Mouse (Mus musculus) heart, embryonic 11.5 days (tissue): ENCODE data around the gene Scn3b. TPM values are rescaled to one million over a fixed set of nuclear protein-coding genes. Genes with fewer than 3 reads are reported as not detected.

Experiments used
- ATAC-seq: fragments of 200-750 bp; cut with Nextera tagmentation; replicated peaks from 2 replicates; pipeline ENCODE4 v1.8.0; 2017; ENCODE audit warnings: moderate library complexity; ENCODE audit not compliant: insufficient number of reproducible peaks, low FRiP score, low TSS enrichment
- H3K27ac ChIP-seq: fragments of 300-500 bp; sonication (generic); 2 replicates; pipeline ENCODE4 v1.5.1; 2014; ENCODE audit warnings: mild to moderate bottlenecking, low read depth, low read length
- H3K27me3 ChIP-seq: fragments of 300-500 bp; sonication (generic); 2 replicates; pipeline ENCODE4 v1.6.1; 2014; ENCODE audit warnings: mild to moderate bottlenecking, low read length, mixed read lengths; ENCODE audit not compliant: control insufficient read depth, insufficient read depth
- H3K36me3 ChIP-seq: fragments of 300-500 bp; sonication (generic); 2 replicates; pipeline ENCODE4 v1.6.1; 2014; ENCODE audit warnings: mild to moderate bottlenecking, low read length, moderate library complexity, mixed read lengths; ENCODE audit not compliant: control insufficient read depth, insufficient read depth
- H3K4me1 ChIP-seq: fragments of 300-500 bp; sonication (generic); 2 replicates; pipeline ENCODE4 v1.6.1; 2014; ENCODE audit warnings: low read length; ENCODE audit not compliant: control insufficient read depth, insufficient read depth
- H3K4me2 ChIP-seq: fragments of 300-500 bp; sonication (generic); 2 replicates; pipeline ENCODE4 v1.6.1; 2014; ENCODE audit warnings: mild to moderate bottlenecking, moderate library complexity
- H3K4me3 ChIP-seq: fragments of 300-500 bp; sonication (generic); 2 replicates; pipeline ENCODE4 v1.5.1; 2014; ENCODE audit warnings: low read depth, low read length
- H3K9ac ChIP-seq: fragments of 300-500 bp; sonication (generic); 2 replicates; pipeline ENCODE4 v1.6.1; 2014; ENCODE audit warnings: mild to moderate bottlenecking, low read depth, low read length, moderate library complexity
- H3K9me3 ChIP-seq: fragments of 300-500 bp; sonication (generic); replicated peaks from 2 replicates; pipeline ENCODE4 v1.6.1; 2016; ENCODE audit warnings: low read length; ENCODE audit not compliant: control insufficient read depth
- WGBS: fragments of 180-500 bp; shearing (Covaris S2); extraction: QIAGEN DNeasy Blood & Tissue Kit; methylation state at CpG from one replicate; pipeline ENCODE4 v1.1.7; 2014; ENCODE audit not compliant: insufficient replicate concordance; 5-methylcytosine and 5-hydroxymethylcytosine counted together
- polyA plus RNA-seq: library from polyadenylated mRNA; unstranded; fragments of >200 nt; fragmentation: Nextera tagmentation; extraction: Ambion mirVana; gene quantifications from 2 replicates; pipeline ENCODE4 v1.2.1, GENCODE M21; 2014

The Scn3b gene
- polyA plus RNA-seq, 1 experiment from 2014 or later: 0.44 TPM

DNA sequence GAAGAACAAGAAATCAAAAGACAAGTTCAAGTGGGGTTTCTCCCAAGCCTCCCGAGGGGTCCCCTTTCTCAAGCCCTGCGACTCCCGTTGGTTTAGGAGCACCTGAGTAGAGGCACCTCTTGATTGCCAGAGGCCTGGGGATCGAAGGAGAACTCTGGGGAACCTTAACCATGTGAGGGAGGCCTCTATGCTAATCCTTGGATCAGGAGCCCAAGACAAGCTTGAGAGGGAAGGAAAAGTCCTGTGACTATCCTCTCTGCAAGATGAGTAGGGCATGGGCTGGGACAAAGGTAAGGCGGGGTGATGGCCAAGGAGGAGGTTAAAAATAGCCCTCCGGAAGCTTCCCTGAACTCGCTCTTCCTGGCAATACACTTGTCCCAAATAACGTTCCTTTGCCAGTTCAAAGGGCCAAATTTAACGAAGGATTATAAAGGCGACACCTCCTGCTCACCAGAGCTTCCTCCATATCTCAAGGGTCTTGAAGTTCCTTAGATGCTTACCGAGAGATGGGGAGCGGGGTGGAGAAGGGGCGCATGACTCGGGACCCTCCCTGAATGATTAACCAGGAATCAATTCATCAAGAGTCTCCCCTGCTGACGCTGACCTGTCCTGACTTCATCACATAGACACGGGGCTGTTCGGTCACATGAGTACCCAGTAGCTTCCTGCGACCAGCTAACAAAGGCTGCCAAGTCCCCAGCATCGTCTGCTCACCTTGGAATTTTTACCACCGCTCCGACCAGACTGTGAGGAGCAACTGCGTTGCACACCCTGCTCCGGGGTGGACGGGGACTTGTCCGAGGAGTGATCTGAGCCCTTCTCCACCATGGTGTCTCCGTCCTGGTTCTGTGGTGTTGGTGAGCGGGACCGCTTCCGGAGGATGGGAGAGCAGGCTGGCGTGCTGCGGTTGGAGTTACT is 64.0 kb downstream of the Scn3b start:
- no peaks in the 10 kb centered on the region for H3K4me1 ChIP-seq
- 75% methylated on average over 31 of the region's 31 CpGs for WGBS
- no peak overlapping the region for H3K9ac ChIP-seq
- H3K4me2 ChIP-seq: no peak overlapping the region
- H3K36me3 ChIP-seq: no peaks in the 10 kb centered on the region
- H3K27ac ChIP-seq: no peak overlapping the region
- no peaks in the 10 kb centered on the region for H3K27me3 ChIP-seq
- H3K9me3 ChIP-seq: no peaks in the 10 kb centered on the region
- no peak overlapping the region for H3K4me3 ChIP-seq
- ATAC-seq: no peak

GRCm38 (mm10) chr9:40333649-40334396 is 64.8 kb downstream of the Scn3b start:
- Histone ChIP-seq H3K4me1 (no peaks in the 10 kb centered on the region), H3K9ac (no peak overlapping the region), H3K9me3 (no peaks in the 10 kb centered on the region), H3K27me3 (no peaks in the 10 kb centered on the region), H3K4me3 (no peak overlapping the region), H3K27ac (no peak overlapping the region), H3K4me2 (no peak overlapping the region), H3K36me3 (no peaks in the 10 kb centered on the region)
- ATAC-seq: no peak
- 59% methylated on average over 9 of the region's 9 CpGs for WGBS

- Histone ChIP-seq H3K9me3 (no peaks in the 10 kb centered on the region), H3K4me3 (no peak overlapping the region), H3K9ac (no peak overlapping the region), H3K27ac (no peak overlapping the region), H3K36me3 (no peaks in the 10 kb centered on the region), H3K4me1 (0 out of 2 replicates have a peak, but pooled peaks cover under 1% of the 10 kb centered on the region), H3K27me3 (no peaks in the 10 kb centered on the region), H3K4me2 (no peak overlapping the region)
- 61% methylated on average over 2 of the region's 2 CpGs for WGBS
- ATAC-seq: no peak
These were observed 65.6 kb downstream of the Scn3b start for GRCm38 (mm10) chr9:40334617-40335016.

GRCm38 (mm10) chr9:40336701-40337100 is 67.7 kb downstream of the Scn3b start:
- Histone ChIP-seq H3K9ac (no peak overlapping the region), H3K4me2 (no peak overlapping the region), H3K36me3 (no peaks in the 10 kb centered on the region), H3K9me3 (no peaks in the 10 kb centered on the region), H3K27ac (no peak overlapping the region), H3K4me3 (no peak overlapping the region), H3K27me3 (no peaks in the 10 kb centered on the region), H3K4me1 (peaks cover 4% of the 10 kb centered on the region; the same call in 1 of the 2 replicates)
- ATAC-seq: no peak
- WGBS: 79% methylated on average over 5 of the region's 5 CpGs

DNA sequence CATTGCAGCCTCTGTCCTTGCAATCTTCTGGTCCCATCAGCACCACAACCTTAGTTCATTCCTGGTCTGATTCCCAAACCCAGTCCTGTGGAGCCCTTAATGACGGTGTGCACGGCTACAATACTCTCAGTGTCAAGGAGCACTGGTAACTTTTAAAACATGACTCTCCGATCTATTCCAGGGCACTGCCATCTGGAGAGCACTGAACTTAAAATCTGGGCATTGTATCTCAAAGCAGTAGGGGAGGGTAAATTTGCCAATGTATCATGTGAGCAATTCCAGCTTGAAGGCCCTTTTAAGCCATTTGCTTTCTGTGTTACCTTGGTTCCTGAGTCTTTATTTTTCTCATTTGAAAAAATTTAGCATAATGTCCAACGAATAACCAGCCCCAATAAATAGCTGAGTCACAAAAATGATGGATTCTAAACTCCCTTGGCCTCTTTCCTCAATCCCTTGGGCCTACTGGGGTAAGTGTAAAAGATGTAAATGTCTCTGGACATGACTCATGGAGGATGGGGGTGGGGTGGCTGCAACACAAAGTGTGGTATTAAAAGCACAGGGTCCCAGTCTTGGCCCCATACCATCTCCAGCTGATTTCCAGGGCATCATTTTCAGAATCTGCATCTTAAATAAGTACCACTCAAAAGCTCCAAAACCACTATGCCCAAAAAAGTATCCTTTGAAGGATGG is 68.3 kb downstream of the Scn3b start:
- WGBS: 75% methylated on average over 4 of the region's 4 CpGs
- Histone ChIP-seq H3K36me3 (no peaks in the 10 kb centered on the region), H3K27me3 (no peaks in the 10 kb centered on the region), H3K4me2 (no peak overlapping the region), H3K4me3 (no peak overlapping the region), H3K4me1 (peaks cover 4% of the 10 kb centered on the region; the same call in 1 of the 2 replicates), H3K9ac (no peak overlapping the region), H3K27ac (no peak overlapping the region), H3K9me3 (no peaks in the 10 kb centered on the region)
- ATAC-seq: no peak

DNA sequence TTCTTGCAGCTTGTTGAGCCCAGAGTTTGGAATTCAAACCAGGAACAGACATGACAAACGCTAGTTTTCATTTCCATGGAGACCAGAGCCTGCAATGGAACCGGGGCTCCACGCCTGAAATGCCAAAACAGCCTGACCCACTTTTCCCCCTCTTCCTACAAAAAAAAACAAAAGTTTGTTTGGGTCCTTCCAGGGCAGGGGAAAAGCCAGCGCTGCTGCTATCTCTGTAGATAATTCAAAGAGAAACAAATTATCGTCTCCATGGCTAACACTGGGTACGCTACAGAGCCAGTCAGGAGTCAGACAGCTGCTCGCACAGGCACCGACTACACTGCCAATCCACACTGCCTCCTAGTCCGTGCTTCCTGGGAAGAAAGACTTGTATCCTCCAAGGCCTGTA is 70.6 kb downstream of the Scn3b start:
- no peak overlapping the region for H3K27ac ChIP-seq
- no peaks in the 10 kb centered on the region for H3K27me3 ChIP-seq
- no peak overlapping the region for H3K4me3 ChIP-seq
- H3K9ac ChIP-seq: no peak overlapping the region
- 39% methylated on average over 9 of the region's 9 CpGs for WGBS
- no peaks in the 10 kb centered on the region for H3K9me3 ChIP-seq
- H3K36me3 ChIP-seq: no peaks in the 10 kb centered on the region
- H3K4me1 ChIP-seq: peaks cover 4% of the 10 kb centered on the region; the same call in 1 of the 2 replicates
- H3K4me2 ChIP-seq: no peak overlapping the region
- no peak for ATAC-seq

Other genes with a start within 250 kb of the Scn3b start
- gene Olfr981, start 247.8 kb upstream of the Scn3b start, polyA plus RNA-seq: not detected in 2 replicates
- not detected in 2 replicates for gene Olfr982, start 195.4 kb upstream of the Scn3b start, polyA plus RNA-seq
- gene Olfr983, start 175.6 kb upstream of the Scn3b start, polyA plus RNA-seq: not detected in 2 replicates
- not detected in 2 replicates for gene Olfr984, start 155.0 kb upstream of the Scn3b start, polyA plus RNA-seq
- gene Olfr985, start 139.0 kb upstream of the Scn3b start, polyA plus RNA-seq: not detected in 2 replicates
- gene Tmem225, start 121.1 kb upstream of the Scn3b start, polyA plus RNA-seq: not detected in 2 replicates
- gene Olfr986, start 88.3 kb upstream of the Scn3b start, polyA plus RNA-seq: 0.10 TPM in 1 of 2 replicates, not detected in the other
- 4.8 and 5.4 TPM in 2 replicates for gene Zfp202, start 76.9 kb upstream of the Scn3b start, polyA plus RNA-seq